Mouse (Mus musculus): ENCODE measurements at regions not wholly inside any gene's neighbourhood (a gene's known extent, or its start where the extent isn't known, plus 50 kb on each side); places are given as distances from the start of the nearest gene placed in this dataset.

- Histone ChIP-seq H3K36me3 (ENCODE audit: control insufficient read depth, insufficient read depth, low read length, poor library complexity, severe bottlenecking) (no peaks in the 10 kb centered on the region), H3K27me3 (ENCODE audit: control insufficient read depth, insufficient read depth, low read length, poor library complexity, severe bottlenecking) (no peaks in the 10 kb centered on the region)
- DNase-seq (ENCODE audit: low read depth, low spot score) = no peak
These were observed 142.6 kb downstream of the Sox9 start for GRCm38 (mm10) chr11:112924577-112924976.

GRCm38 (mm10) chr11:112925140-112925539 lies 143.1 kb downstream of the Sox9 start:
- no peak for DNase-seq (ENCODE audit: low read depth, low spot score)
- Histone ChIP-seq H3K36me3 (ENCODE audit: control insufficient read depth, insufficient read depth, low read length, poor library complexity, severe bottlenecking) (no peaks in the 10 kb centered on the region), H3K27me3 (ENCODE audit: control insufficient read depth, insufficient read depth, low read length, poor library complexity, severe bottlenecking) (no peaks in the 10 kb centered on the region)

- no peak for DNase-seq (ENCODE audit: low read depth, low spot score)
- Histone ChIP-seq H3K36me3 (ENCODE audit: control insufficient read depth, insufficient read depth, low read length, poor library complexity, severe bottlenecking) (no peaks in the 10 kb centered on the region), H3K27me3 (ENCODE audit: control insufficient read depth, insufficient read depth, low read length, poor library complexity, severe bottlenecking) (no peaks in the 10 kb centered on the region)
These were observed 144.5 kb downstream of the Sox9 start for GRCm38 (mm10) chr11:112926330-112927025.

GRCm38 (mm10) chr11:112930186-112930808 lies 148.3 kb downstream of the Sox9 start:
- DNase-seq (ENCODE audit: low read depth, low spot score) = no peak
- H3K36me3 ChIP-seq (ENCODE audit: control insufficient read depth, insufficient read depth, low read length, poor library complexity, severe bottlenecking) = no peaks in the 10 kb centered on the region
- H3K27me3 ChIP-seq (ENCODE audit: control insufficient read depth, insufficient read depth, low read length, poor library complexity, severe bottlenecking) = no peaks in the 10 kb centered on the region

GRCm38 (mm10) chr11:112938035-112938434 lies 156.0 kb downstream of the Sox9 start:
- no peaks in the 10 kb centered on the region for H3K27me3 ChIP-seq (ENCODE audit: control insufficient read depth, insufficient read depth, low read length, poor library complexity, severe bottlenecking)
- no peaks in the 10 kb centered on the region for H3K36me3 ChIP-seq (ENCODE audit: control insufficient read depth, insufficient read depth, low read length, poor library complexity, severe bottlenecking)
- DNase-seq (ENCODE audit: low read depth, low spot score) = no peak

- DNase-seq (ENCODE audit: low read depth, low spot score) = no peak
- Histone ChIP-seq H3K27me3 (ENCODE audit: control insufficient read depth, insufficient read depth, low read length, poor library complexity, severe bottlenecking) (no peaks in the 10 kb centered on the region), H3K36me3 (ENCODE audit: control insufficient read depth, insufficient read depth, low read length, poor library complexity, severe bottlenecking) (no peaks in the 10 kb centered on the region)
These were observed 169.4 kb downstream of the Sox9 start for GRCm38 (mm10) chr11:112951421-112951820.

GRCm38 (mm10) chr11:112952356-112952755 lies 170.3 kb downstream of the Sox9 start:
- DNase-seq (ENCODE audit: low read depth, low spot score) = no peak
- Histone ChIP-seq H3K36me3 (ENCODE audit: control insufficient read depth, insufficient read depth, low read length, poor library complexity, severe bottlenecking) (no peaks in the 10 kb centered on the region), H3K27me3 (ENCODE audit: control insufficient read depth, insufficient read depth, low read length, poor library complexity, severe bottlenecking) (no peaks in the 10 kb centered on the region)

- no peaks in the 10 kb centered on the region for H3K36me3 ChIP-seq (ENCODE audit: control insufficient read depth, insufficient read depth, low read length, poor library complexity, severe bottlenecking)
- H3K27me3 ChIP-seq (ENCODE audit: control insufficient read depth, insufficient read depth, low read length, poor library complexity, severe bottlenecking) = no peaks in the 10 kb centered on the region
- no peak for DNase-seq (ENCODE audit: low read depth, low spot score)
These were observed 171.5 kb downstream of the Sox9 start for GRCm38 (mm10) chr11:112953491-112953890.

- DNase-seq (ENCODE audit: low read depth, low spot score) = no peak
- Histone ChIP-seq H3K27me3 (ENCODE audit: control insufficient read depth, insufficient read depth, low read length, poor library complexity, severe bottlenecking) (no peaks in the 10 kb centered on the region), H3K36me3 (ENCODE audit: control insufficient read depth, insufficient read depth, low read length, poor library complexity, severe bottlenecking) (no peaks in the 10 kb centered on the region)
These were observed 174.9 kb downstream of the Sox9 start for GRCm38 (mm10) chr11:112956748-112957440.

GRCm38 (mm10) chr11:112959609-112960008 lies 177.6 kb downstream of the Sox9 start:
- Histone ChIP-seq H3K36me3 (ENCODE audit: control insufficient read depth, insufficient read depth, low read length, poor library complexity, severe bottlenecking) (no peaks in the 10 kb centered on the region), H3K27me3 (ENCODE audit: control insufficient read depth, insufficient read depth, low read length, poor library complexity, severe bottlenecking) (no peaks in the 10 kb centered on the region)
- no peak for DNase-seq (ENCODE audit: low read depth, low spot score)

GRCm38 (mm10) chr11:112973286-112973685 lies 191.3 kb downstream of the Sox9 start:
- no peak for DNase-seq (ENCODE audit: low read depth, low spot score)
- Histone ChIP-seq H3K27me3 (ENCODE audit: control insufficient read depth, insufficient read depth, low read length, poor library complexity, severe bottlenecking) (no peaks in the 10 kb centered on the region), H3K36me3 (ENCODE audit: control insufficient read depth, insufficient read depth, low read length, poor library complexity, severe bottlenecking) (no peaks in the 10 kb centered on the region)

GRCm38 (mm10) chr11:112974893-112975292 lies 192.9 kb downstream of the Sox9 start:
- Histone ChIP-seq H3K27me3 (ENCODE audit: control insufficient read depth, insufficient read depth, low read length, poor library complexity, severe bottlenecking) (no peaks in the 10 kb centered on the region), H3K36me3 (ENCODE audit: control insufficient read depth, insufficient read depth, low read length, poor library complexity, severe bottlenecking) (no peaks in the 10 kb centered on the region)
- no peak for DNase-seq (ENCODE audit: low read depth, low spot score)

GRCm38 (mm10) chr11:112976914-112977785 lies 195.1 kb downstream of the Sox9 start:
- no peaks in the 10 kb centered on the region for H3K27me3 ChIP-seq (ENCODE audit: control insufficient read depth, insufficient read depth, low read length, poor library complexity, severe bottlenecking)
- DNase-seq (ENCODE audit: low read depth, low spot score) = no peak

GRCm38 (mm10) chr11:112978884-112979283 lies 196.9 kb downstream of the Sox9 start:
- DNase-seq (ENCODE audit: low read depth, low spot score) = no peak

More at GRCm38 (mm10) chr11:112976914-112977785, 195.1 kb downstream of the Sox9 start:
- no peaks in the 10 kb centered on the region for H3K36me3 ChIP-seq (ENCODE audit: control insufficient read depth, insufficient read depth, low read length, poor library complexity, severe bottlenecking)

More at GRCm38 (mm10) chr11:112978884-112979283, 196.9 kb downstream of the Sox9 start:
- no peaks in the 10 kb centered on the region for H3K36me3 ChIP-seq (ENCODE audit: control insufficient read depth, insufficient read depth, low read length, poor library complexity, severe bottlenecking)
- no peaks in the 10 kb centered on the region for H3K27me3 ChIP-seq (ENCODE audit: control insufficient read depth, insufficient read depth, low read length, poor library complexity, severe bottlenecking)
